Mouse (Mus musculus) intestine, embryonic 16.5 days (tissue): Measurements from ENCODE around the gene 5330417C22Rik. TPM values are rescaled to one million over a fixed set of nuclear protein-coding genes. Genes with fewer than 3 reads are reported as not detected.

ENCODE experiments used
- ATAC-seq: fragments of 200-750 bp; cut with Nextera tagmentation; 2 replicates; pipeline ENCODE4 v1.8.0; 2017; ENCODE audit warnings: moderate TSS enrichment, moderate library complexity
- H3K27ac ChIP-seq: fragments of 300-500 bp; sonication (generic); 2 replicates; pipeline ENCODE4 v1.5.1; 2014; ENCODE audit warnings: mild to moderate bottlenecking, low read length
- H3K27me3 ChIP-seq: fragments of 300-500 bp; sonication (generic); replicated peaks from 2 replicates; pipeline ENCODE4 v1.6.1; 2014; ENCODE audit warnings: low read length, control low read depth, mixed read lengths; ENCODE audit not compliant: control insufficient read depth, insufficient read depth
- H3K36me3 ChIP-seq: fragments of 300-500 bp; sonication (generic); 2 replicates; pipeline ENCODE4 v1.6.1; 2014; ENCODE audit warnings: low read length, control low read depth; ENCODE audit not compliant: control insufficient read depth, insufficient read depth
- H3K4me1 ChIP-seq: fragments of 300-500 bp; sonication (generic); 2 replicates; pipeline ENCODE4 v1.6.1; 2014; ENCODE audit warnings: low read length, control low read depth, mixed read lengths; ENCODE audit not compliant: control insufficient read depth, insufficient read depth
- H3K4me2 ChIP-seq: fragments of 300-500 bp; sonication (generic); 2 replicates; pipeline ENCODE4 v1.6.1; 2014; ENCODE audit warnings: low read depth, low read length, control low read depth
- H3K4me3 ChIP-seq: fragments of 300-500 bp; sonication (generic); 2 replicates; pipeline ENCODE4 v1.5.1; 2014; ENCODE audit warnings: mild to moderate bottlenecking, low read length
- H3K9ac ChIP-seq: fragments of 300-500 bp; sonication (generic); 2 replicates; pipeline ENCODE4 v1.6.1; 2014; ENCODE audit warnings: low read depth, low read length
- H3K9me3 ChIP-seq: fragments of 300-500 bp; sonication (generic); 2 replicates; pipeline ENCODE4 v1.6.1; 2016; ENCODE audit warnings: low read length, control low read depth; ENCODE audit not compliant: control insufficient read depth
- WGBS: fragments of 180-500 bp; shearing (Covaris S2); extraction: QIAGEN DNeasy Blood & Tissue Kit; methylation state at CpG from one replicate; pipeline ENCODE4 v1.1.7; 2014; 5-methylcytosine and 5-hydroxymethylcytosine counted together
- polyA plus RNA-seq: library from polyadenylated mRNA; unstranded; fragments of >200 nt; fragmentation: Nextera tagmentation; extraction: Ambion mirVana; gene quantifications from 2 replicates; pipeline ENCODE4 v1.2.1, GENCODE M21; 2015

Gene 5330417C22Rik
- polyA plus RNA-seq, 1 experiment from 2014 or later = 15.5 TPM

GRCm38 (mm10) chr3:108445366-108445705 is 91.0 kb downstream of the 5330417C22Rik start:
- no peaks in the 10 kb centered on the region for H3K9me3 ChIP-seq
- H3K4me2 ChIP-seq = peak overlapping the region; percentile 86
- H3K27me3 ChIP-seq = no peaks in the 10 kb centered on the region
- 16% methylated on average over 6 of the region's 6 CpGs for WGBS
- peak overlapping the region; percentile 75 for H3K4me3 ChIP-seq
- no peaks in the 10 kb centered on the region for H3K36me3 ChIP-seq
- ATAC-seq = peak; percentile 22
- H3K27ac ChIP-seq = peak overlapping the region; percentile 83
- H3K9ac ChIP-seq = peak overlapping the region; percentile 84
- peaks cover 8% of the 10 kb centered on the region; the same call in 1 of the 2 replicates for H3K4me1 ChIP-seq

- Histone ChIP-seq H3K4me2 (peak within 1 kb of the TSS; percentile 86), H3K27me3 (no peaks in the 10 kb centered on the region), H3K36me3 (no peaks in the 10 kb centered on the region), H3K27ac (peak within 1 kb of the TSS; percentile 83), H3K9me3 (no peaks in the 10 kb centered on the region), H3K9ac (peak within 1 kb of the TSS; percentile 84), H3K4me1 (peaks cover 8% of the 10 kb centered on the region; the same call in 1 of the 2 replicates), H3K4me3 (peak within 1 kb of the TSS; percentile 75)
- peak; percentile 98 for ATAC-seq
- WGBS = under 1% methylated on average over 41 of the region's 41 CpGs
Observed at GRCm38 (mm10) chr3:108444698-108445365, 91.5 kb downstream of the 5330417C22Rik start, which contains the start of gene Sars. TSS of gene Sars (minus strand) at chr3:108445209.

GRCm38 (mm10) chr3:108444029-108444428 is 92.3 kb downstream of the 5330417C22Rik start:
- H3K27me3 ChIP-seq = no peaks in the 10 kb centered on the region
- 15% methylated on average over 8 of the region's 8 CpGs for WGBS
- peak overlapping the region; percentile 75 for H3K4me3 ChIP-seq
- H3K9ac ChIP-seq = peak overlapping the region; percentile 84
- H3K27ac ChIP-seq = peak overlapping the region; percentile 83
- H3K4me1 ChIP-seq = peaks cover 8% of the 10 kb centered on the region; the same call in 1 of the 2 replicates
- peak overlapping the region; percentile 86 for H3K4me2 ChIP-seq
- ATAC-seq = peak; percentile 62
- no peaks in the 10 kb centered on the region for H3K9me3 ChIP-seq
- H3K36me3 ChIP-seq = no peaks in the 10 kb centered on the region

- H3K9ac ChIP-seq = no peak overlapping the region
- H3K4me1 ChIP-seq = no peaks in the 10 kb centered on the region
- peaks cover 8% of the 10 kb centered on the region; the same call in 1 of the 2 replicates for H3K36me3 ChIP-seq
- H3K4me3 ChIP-seq = no peak overlapping the region
- no peaks in the 10 kb centered on the region for H3K27me3 ChIP-seq
- WGBS = 82% methylated on average over 7 of the region's 7 CpGs
- no peak overlapping the region for H3K4me2 ChIP-seq
- no peak for ATAC-seq
- no peak overlapping the region for H3K27ac ChIP-seq
- no peaks in the 10 kb centered on the region for H3K9me3 ChIP-seq
Observed at GRCm38 (mm10) chr3:108436380-108436714, 100.0 kb downstream of the 5330417C22Rik start.

- Histone ChIP-seq H3K9ac (no peak overlapping the region), H3K4me3 (no peak overlapping the region), H3K27me3 (no peaks in the 10 kb centered on the region), H3K27ac (no peak overlapping the region), H3K4me1 (no peaks in the 10 kb centered on the region), H3K4me2 (no peak overlapping the region), H3K36me3 (peaks cover 14% of the 10 kb centered on the region; the same call in 1 of the 2 replicates), H3K9me3 (no peaks in the 10 kb centered on the region)
- WGBS = 86% methylated on average over 17 of the region's 17 CpGs
- no peak for ATAC-seq
Observed at GRCm38 (mm10) chr3:108435701-108436379, 100.5 kb downstream of the 5330417C22Rik start.

GRCm38 (mm10) chr3:108433881-108434495 is 102.3 kb downstream of the 5330417C22Rik start:
- H3K4me1 ChIP-seq = no peaks in the 10 kb centered on the region
- no peak overlapping the region for H3K27ac ChIP-seq
- peaks cover 21% of the 10 kb centered on the region for H3K36me3 ChIP-seq
- no peak overlapping the region for H3K4me3 ChIP-seq
- no peaks in the 10 kb centered on the region for H3K9me3 ChIP-seq
- H3K27me3 ChIP-seq = no peaks in the 10 kb centered on the region
- ATAC-seq = 0 out of 2 replicates have a peak, but pooled peaks have one; percentile 14
- WGBS = 51% methylated on average over 19 of the region's 19 CpGs
- no peak overlapping the region for H3K9ac ChIP-seq
- H3K4me2 ChIP-seq = no peak overlapping the region

- H3K27me3 ChIP-seq = no peaks in the 10 kb centered on the region
- ATAC-seq = 0 out of 2 replicates have a peak, but pooled peaks have one; percentile 4
- H3K9ac ChIP-seq = no peak overlapping the region
- H3K4me2 ChIP-seq = no peak overlapping the region
- peaks cover 26% of the 10 kb centered on the region for H3K36me3 ChIP-seq
- no peaks in the 10 kb centered on the region for H3K9me3 ChIP-seq
- H3K4me3 ChIP-seq = no peak overlapping the region
- no peaks in the 10 kb centered on the region for H3K4me1 ChIP-seq
- H3K27ac ChIP-seq = no peak overlapping the region
- WGBS = 57% methylated on average over 18 of the region's 18 CpGs
Observed at GRCm38 (mm10) chr3:108433188-108433880, 103.0 kb downstream of the 5330417C22Rik start.

GRCm38 (mm10) chr3:108432542-108433187 is 103.7 kb downstream of the 5330417C22Rik start:
- H3K36me3 ChIP-seq = peaks cover 26% of the 10 kb centered on the region
- ATAC-seq = no peak
- H3K27me3 ChIP-seq = no peaks in the 10 kb centered on the region
- WGBS = 79% methylated on average over 13 of the region's 13 CpGs
- H3K4me2 ChIP-seq = no peak overlapping the region
- H3K9me3 ChIP-seq = no peaks in the 10 kb centered on the region
- no peak overlapping the region for H3K27ac ChIP-seq
- no peak overlapping the region for H3K9ac ChIP-seq
- H3K4me1 ChIP-seq = no peaks in the 10 kb centered on the region
- no peak overlapping the region for H3K4me3 ChIP-seq
